Mouse (Mus musculus) lung, postnatal 0 days (tissue): ENCODE measurements around the gene Serpine1.

Source experiments
- CTCF ChIP-seq: IDR thresholded peaks from 2 replicates; pipeline ENCODE4 v1.5.1; 2016; ENCODE audit warnings: antibody characterized with exemption, mild to moderate bottlenecking
- EP300 ChIP-seq: IDR thresholded peaks from 2 replicates; pipeline ENCODE4 v1.6.1; 2016; ENCODE audit warnings: antibody characterized with exemption, mild to moderate bottlenecking, control low read depth

DNA sequence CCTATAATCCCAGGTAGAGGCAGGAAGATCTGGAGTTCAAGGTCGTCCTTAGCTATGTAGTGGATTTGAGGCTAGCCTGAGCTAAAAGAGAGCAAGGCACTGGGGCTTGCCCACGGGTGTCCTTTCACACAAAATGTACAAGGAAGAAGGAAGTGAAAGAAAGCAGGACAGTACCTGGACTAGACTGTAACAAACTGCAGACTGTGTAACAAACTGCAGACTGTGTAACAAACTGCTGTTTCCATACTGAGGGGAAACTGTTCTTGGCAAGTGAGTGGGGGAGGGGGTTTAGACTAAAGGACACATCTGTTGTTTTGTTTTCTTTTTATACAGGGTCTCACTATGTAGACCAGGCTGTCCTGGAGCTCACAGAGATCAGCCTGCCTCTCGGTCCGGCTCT is 49.2 kb upstream of the Serpine1 start:
- TF ChIP-seq CTCF: no peak
- TF ChIP-seq EP300: no peak
